Mouse (Mus musculus) spleen, adult 2 months (tissue): ENCODE data around the gene Olfr1353.

Source experiments
- CTCF ChIP-seq: fragments of 200-500 bp; IDR thresholded peaks from 2 replicates; pipeline ENCODE4 v1.5.1; 2011; ENCODE audit warnings: mild to moderate bottlenecking, inconsistent platforms; ENCODE audit not compliant: insufficient read depth, insufficient read length, insufficient replicate concordance; ENCODE audit errors: extremely low read depth
- POLR2A ChIP-seq: fragments of 200-500 bp; IDR thresholded peaks from 2 replicates; pipeline ENCODE4 v1.6.1; 2011; ENCODE audit warnings: low read depth, low read length, inconsistent platforms

GRCm38 (mm10) chr10:78980750-78981149 is 17.6 kb downstream of the Olfr1353 start, which contains the start of gene Olfr1352:
- TF ChIP-seq CTCF (no peak), POLR2A (no peak)
